26 mouse cellular contexts compared by ENCODE assay signal in genomic region chr4:83662301-83662700, GRCm38 (mm10).
"Had no signal": no experiment of that assay in that cellular context is flagged by ENCODE, and none has a peak within 500 bp of the region (broad histone marks: within the 10 kb centered on the region; RNA-seq: fewer than 3 reads in every experiment).

No protein-coding gene starts in this region.

- DNase-seq: left cerebral cortex, postnatal 4 days; liver; liver, embryonic 13.5 days; liver, postnatal 0 days; lung, adult 18-20 months; lung, adult 2 months; lung, embryonic 14.5 days; lung, postnatal 10 days; lung, postnatal 14 days; lung, postnatal 36 days; lung, postnatal 4 days had no signal

- H3K4me3 ChIP-seq: limb, embryonic 10.5 days; limb, embryonic 12.5 days; limb, embryonic 13.5 days; limb, embryonic 15.5 days; liver, embryonic 12.5 days; liver, embryonic 13.5 days; liver, embryonic 15.5 days; lung, embryonic 15.5 days; megakaryocyte, embryonic 14.5 days; midbrain, embryonic 10.5 days; midbrain, embryonic 12.5 days; midbrain, embryonic 13.5 days; midbrain, embryonic 15.5 days; myocyte had no signal

- H3K9me3 ChIP-seq: limb, embryonic 10.5 days; limb, embryonic 15.5 days; liver, embryonic 12.5 days; liver, embryonic 13.5 days; lung, embryonic 15.5 days; midbrain, embryonic 10.5 days; midbrain, embryonic 12.5 days; midbrain, embryonic 15.5 days had no signal

- H3K4me1 ChIP-seq: liver, embryonic 12.5 days; liver, embryonic 13.5 days; liver, embryonic 15.5 days; lung, embryonic 15.5 days; midbrain, embryonic 12.5 days; midbrain, embryonic 13.5 days; midbrain, embryonic 15.5 days had no signal

- H3K9ac ChIP-seq: limb, embryonic 12.5 days; limb, embryonic 13.5 days; limb, embryonic 15.5 days; liver, embryonic 12.5 days; liver, embryonic 13.5 days; liver, embryonic 14.5 days; liver, embryonic 15.5 days; liver, postnatal 0 days; lung, embryonic 14.5 days; lung, embryonic 15.5 days; midbrain, embryonic 12.5 days; midbrain, embryonic 13.5 days; midbrain, embryonic 15.5 days had no signal

- H3K27me3 ChIP-seq: limb, embryonic 12.5 days; limb, embryonic 13.5 days; limb, embryonic 15.5 days; liver, embryonic 12.5 days; liver, embryonic 13.5 days; liver, embryonic 15.5 days; lung, embryonic 15.5 days; megakaryocyte, embryonic 14.5 days; midbrain, embryonic 12.5 days; midbrain, embryonic 15.5 days had no signal

- H3K27ac ChIP-seq: limb, embryonic 10.5 days; limb, embryonic 12.5 days; limb, embryonic 13.5 days; limb, embryonic 15.5 days; liver, embryonic 12.5 days; liver, embryonic 13.5 days; liver, embryonic 14.5 days; liver, embryonic 15.5 days; lung, embryonic 15.5 days; macrophage; midbrain, embryonic 10.5 days; midbrain, embryonic 12.5 days; midbrain, embryonic 13.5 days had no signal

- H3K36me3 ChIP-seq: limb, embryonic 10.5 days; limb, embryonic 12.5 days; limb, embryonic 13.5 days; limb, embryonic 15.5 days; liver, embryonic 12.5 days; liver, embryonic 15.5 days; lung, embryonic 15.5 days; midbrain, embryonic 12.5 days; midbrain, embryonic 13.5 days; midbrain, embryonic 15.5 days had no signal
